8 mouse cellular contexts compared by ENCODE assay signal in the genomic region with DNA sequence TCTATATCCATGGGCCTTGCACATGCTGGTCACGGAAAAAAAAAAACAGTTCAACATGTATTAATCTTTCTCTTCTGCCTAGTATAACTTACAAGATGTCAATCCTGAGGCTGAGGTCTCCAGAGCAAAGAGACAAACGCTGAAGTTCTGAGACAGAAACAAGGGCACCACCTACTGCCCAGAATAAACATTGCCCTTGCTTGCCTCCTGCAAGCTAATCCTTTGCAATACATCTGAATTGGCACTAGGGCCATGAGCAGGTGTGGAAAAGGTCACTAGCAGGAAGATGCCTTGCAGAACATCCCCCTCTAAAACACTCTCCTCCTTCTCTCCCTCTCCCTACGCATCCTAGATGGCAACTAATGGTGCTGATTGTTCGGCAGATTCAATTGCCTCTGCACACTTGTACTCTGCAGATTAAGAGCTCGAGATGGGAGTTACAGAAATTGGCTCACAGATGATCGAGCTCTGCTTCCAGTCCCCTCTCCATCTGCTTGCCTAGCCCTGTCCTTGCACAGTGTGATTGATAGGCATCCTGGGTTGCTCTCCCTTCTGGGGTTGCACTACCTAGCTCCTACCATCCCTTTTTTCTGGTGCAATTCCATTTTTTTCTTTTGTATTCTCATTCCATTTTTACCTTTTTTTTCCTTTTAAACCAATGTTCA.
DNase-seq lines count a peak whose midpoint lies in the region; ATAC-seq and TF ChIP-seq lines count a peak whose summit lies in the region.

No protein-coding gene starts in this region.

- ATAC-seq in neutrophil, adult 5-6 weeks (ENCODE audit: extremely low read depth, insufficient number of reproducible peaks, low FRiP score, poor library complexity, severe bottlenecking): 0 out of 2 replicates have a peak, but pooled peaks have one; percentile 16

- peak; percentile 86 for TF ChIP-seq CTCF in E14TG2a.4 (conservative IDR thresholded peaks at IDR 0.05; ENCODE audit: low read length)

- H3K27me3 ChIP-seq in E14TG2a.4 (ENCODE audit: insufficient read depth, low read length): no peaks in the 10 kb centered on the region
- H3K27me3 ChIP-seq in limb, embryonic 10.5 days (ENCODE audit: low read depth, poor library complexity, severe bottlenecking): no peaks in the 10 kb centered on the region

- no peaks in the 10 kb centered on the region for H3K36me3 ChIP-seq in E14TG2a.4 (ENCODE audit: insufficient read depth, low read length)
- H3K36me3 ChIP-seq in limb, embryonic 10.5 days: no peaks in the 10 kb centered on the region

- no peaks in the 10 kb centered on the region for H3K4me1 ChIP-seq in E14TG2a.4 (replicated peaks; ENCODE audit: low read depth, low read length)
- no peaks in the 10 kb centered on the region for H3K4me1 ChIP-seq in limb, embryonic 10.5 days

- no peak overlapping the region for H3K27ac ChIP-seq in limb, embryonic 10.5 days

- H3K4me3 ChIP-seq in E14TG2a.4 (replicated peaks; ENCODE audit: low read length): no peak overlapping the region
- no peak overlapping the region for H3K4me3 ChIP-seq in limb, embryonic 10.5 days

- H3K9me3 ChIP-seq in E14TG2a.4 (ENCODE audit: low read length): no peaks in the 10 kb centered on the region
- H3K9me3 ChIP-seq in limb, embryonic 10.5 days (replicated peaks): no peaks in the 10 kb centered on the region

- WGBS in limb, embryonic 10.5 days: 53% methylated on average over 6 of the region's 6 CpGs

- peak; percentile 6 for DNase-seq in 3134 (ENCODE audit: extremely low read depth, insufficient read length, low spot score)
- DNase-seq in cerebellum, adult 18-20 months: peak; percentile 85 to 91
- peak; percentile 62 for DNase-seq in forelimb bud, embryonic 11.5 days (ENCODE audit: low read depth, low spot score)
- DNase-seq in kidney, adult 9 months: peak; percentile 62
- peak; percentile 31 for DNase-seq in limb, embryonic 10.5 days (ENCODE audit: low spot score)
- no peak for DNase-seq in spleen, adult 12 weeks (ENCODE audit: low spot score)
